Mouse (Mus musculus) myocyte (in vitro differentiated cells): ENCODE measurements around the gene Rrp1.

Source experiments
- CEBPB ChIP-seq: IDR thresholded peaks from 2 replicates; pipeline ENCODE4 v1.6.1; 2011; ENCODE audit warnings: mild to moderate bottlenecking, moderate library complexity; ENCODE audit not compliant: poor library complexity, insufficient read depth, severe bottlenecking
- E2F4 ChIP-seq: IDR thresholded peaks from one replicate; pipeline ENCODE4 v1.6.1; 2011; ENCODE audit warnings: mild to moderate bottlenecking, control low read depth, moderate library complexity; ENCODE audit not compliant: insufficient read depth
- MAX ChIP-seq: IDR thresholded peaks from one replicate; pipeline ENCODE4 v1.6.1; 2011; ENCODE audit warnings: low read depth, mild to moderate bottlenecking, control low read depth
- MYOD1 ChIP-seq, 3 experiments: IDR thresholded peaks; one replicate each; pipeline ENCODE4 v1.6.1; 2011; ENCODE audit warnings: control low read depth in 2 of 3, low read depth in 2 of 3, mild to moderate bottlenecking in 2 of 3, moderate library complexity in 1 of 3; ENCODE audit not compliant: insufficient read length in 2 of 3, control insufficient read depth in 1 of 3
- MYOG ChIP-seq, 3 experiments: IDR thresholded peaks; one replicate each; pipeline ENCODE4 v1.6.1; 2011; ENCODE audit warnings: control low read depth in 2 of 3, low read depth in 2 of 3, mild to moderate bottlenecking in 2 of 3; ENCODE audit not compliant: insufficient read length in 2 of 3, control insufficient read depth in 1 of 3, insufficient read depth in 1 of 3
- POLR2A ChIP-seq: IDR thresholded peaks from one replicate; pipeline ENCODE4 v1.6.1; 2011; ENCODE audit warnings: low read depth, mild to moderate bottlenecking, control low read depth, moderate library complexity; ENCODE audit not compliant: insufficient read length
- POLR2AphosphoS2 ChIP-seq: IDR thresholded peaks from one replicate; pipeline ENCODE4 v1.6.1; 2011; ENCODE audit warnings: low read depth, control low read depth; ENCODE audit not compliant: insufficient read length
- REST ChIP-seq: IDR thresholded peaks from one replicate; pipeline ENCODE4 v1.6.1; 2011; ENCODE audit warnings: mild to moderate bottlenecking, control low read depth, moderate library complexity; ENCODE audit not compliant: insufficient read depth, insufficient read length
- SRF ChIP-seq: IDR thresholded peaks from one replicate; pipeline ENCODE4 v1.6.1; 2011; ENCODE audit warnings: low read depth; ENCODE audit not compliant: control insufficient read depth, insufficient read length
- TCF12 ChIP-seq: IDR thresholded peaks from one replicate; pipeline ENCODE4 v1.6.1; 2011; ENCODE audit warnings: mild to moderate bottlenecking, control low read depth; ENCODE audit not compliant: poor library complexity, insufficient read depth, severe bottlenecking
- TCF3 ChIP-seq: IDR thresholded peaks from one replicate; pipeline ENCODE4 v1.6.1; 2011; ENCODE audit warnings: low read depth, control low read depth; ENCODE audit not compliant: insufficient read length
- USF1 ChIP-seq: IDR thresholded peaks from one replicate; pipeline ENCODE4 v1.6.1; 2011; ENCODE audit warnings: low read depth, mild to moderate bottlenecking, control low read depth, moderate library complexity

DNA sequence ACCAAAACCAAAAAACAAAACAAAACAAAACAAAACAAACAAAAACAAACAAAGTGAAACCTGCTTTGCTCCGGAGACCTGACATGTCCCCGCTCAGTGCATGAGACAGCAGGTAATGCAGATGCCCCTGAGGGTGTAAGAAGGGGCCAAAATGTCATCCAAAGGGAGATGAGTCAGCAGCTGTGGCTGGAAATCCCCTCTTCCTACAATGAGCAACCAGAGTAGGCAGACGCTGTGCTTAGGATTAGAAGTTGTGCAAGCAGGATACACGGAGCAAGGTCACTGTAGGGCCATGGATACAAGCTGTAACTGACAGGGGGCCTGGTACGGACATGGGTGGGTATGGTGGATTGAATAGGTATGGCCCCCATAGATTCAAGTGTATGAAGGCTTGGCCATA lies 16.3 kb upstream of the Rrp1 start:
- no peak for TF ChIP-seq POLR2A
- TF ChIP-seq E2F4: no peak
- no peak for TF ChIP-seq MYOD1 (IDR thresholded peaks at IDR 0.05; ENCODE audit: control insufficient read depth in 1 of 3, insufficient read length in 2 of 3, low read depth in 2 of 3)
- no peak for TF ChIP-seq MAX
- no peak for TF ChIP-seq USF1
- TF ChIP-seq CEBPB: peak; percentile 35; the same call in 1 of the 2 replicates
- no peak for TF ChIP-seq POLR2AphosphoS2
- TF ChIP-seq SRF: no peak
- no peak for TF ChIP-seq MYOG (IDR thresholded peaks at IDR 0.05; ENCODE audit: control insufficient read depth in 1 of 3, insufficient read depth in 1 of 3, insufficient read length in 2 of 3, low read depth in 2 of 3)
- TF ChIP-seq TCF12: no peak
- no peak for TF ChIP-seq REST
- no peak for TF ChIP-seq TCF3
